Mouse (Mus musculus): ENCODE measurements around the gene Msi1. TPM values are rescaled to one million over a fixed set of nuclear protein-coding genes. Genes with fewer than 3 reads are reported as not detected.

Gene Msi1
- total and polyA plus RNA-seq, 3 experiments, result 3.5 to 5.7 TPM; not detected in 1

DNA sequence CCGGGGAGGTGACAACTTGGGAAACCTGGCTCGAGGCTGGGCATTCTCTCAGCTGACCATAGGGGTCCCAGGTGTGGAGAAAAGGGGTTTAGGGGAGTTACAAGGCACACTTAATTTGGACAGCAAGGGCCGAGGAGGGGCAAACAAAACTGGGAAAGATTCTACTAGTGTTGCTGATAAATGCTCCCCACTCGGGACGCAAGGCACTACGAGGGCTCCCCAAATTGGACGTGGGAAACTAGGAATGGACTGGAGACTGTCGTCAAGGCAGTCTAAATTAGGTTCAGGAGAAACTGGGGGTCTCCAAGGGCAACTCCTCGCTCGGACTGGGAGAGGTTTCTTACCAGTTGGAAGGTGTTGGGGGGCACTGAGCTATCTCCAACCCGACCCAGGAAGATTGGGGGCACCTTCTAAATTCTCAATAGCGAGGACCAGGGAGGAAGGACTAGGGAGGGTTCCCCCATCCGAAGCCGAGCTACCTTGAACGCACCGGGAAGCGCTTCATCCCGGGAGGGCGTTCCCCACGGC lies 504 bp upstream of the Msi1 start:
- H3K36me3 ChIP-seq (ENCODE audit: control insufficient read depth in 1 of 2, insufficient read depth in 2 of 2, low read length in 2 of 2), result peaks cover 0 to 8% of the 10 kb centered on the region in 2 experiments; a peak in 2 of 4 replicates
- DNase-seq (ENCODE audit: low read depth, low spot score), result no peak
- no peak overlapping the region for H3K4me3 ChIP-seq (ENCODE audit: control insufficient read depth in 1 of 2, insufficient read depth in 1 of 2, low read depth in 2 of 2, low read length in 2 of 2)
- H3K9me3 ChIP-seq (replicated peaks; ENCODE audit: insufficient read depth, low read length), result no peaks in the 10 kb centered on the region
- H3K27me3 ChIP-seq (ENCODE audit: control insufficient read depth in 1 of 2, insufficient read depth in 2 of 2, low read length in 2 of 2), result no peaks in the 10 kb centered on the region
- H3K27ac ChIP-seq (ENCODE audit: control insufficient read depth, low read depth, low read length), result no peak overlapping the region
- TF ChIP-seq ELF1 (IDR thresholded peaks at IDR 0.05; ENCODE audit: low read depth, low read length) (no peak), POLR2AphosphoS5 (IDR thresholded peaks at IDR 0.05; ENCODE audit: borderline replicate concordance, low read depth, low read length) (no peak), NELFE (IDR thresholded peaks at IDR 0.05; ENCODE audit: low read depth, low read length) (no peak), TBP (IDR thresholded peaks at IDR 0.05; ENCODE audit: low read depth, low read length) (no peak), MAFK (IDR thresholded peaks at IDR 0.05; ENCODE audit: borderline replicate concordance, low read depth, low read length) (no peak), E2F4 (IDR thresholded peaks at IDR 0.05; ENCODE audit: borderline replicate concordance, low read depth, low read length) (no peak), MYB (IDR thresholded peaks at IDR 0.05; ENCODE audit: low read depth, low read length) (no peak), EP300 (IDR thresholded peaks at IDR 0.05; ENCODE audit: low read depth in 1 of 2, low read length in 2 of 2) (no peak), RAD21 (IDR thresholded peaks at IDR 0.05; ENCODE audit: low read depth, low read length) (no peak), GATA1 (IDR thresholded peaks at IDR 0.05; ENCODE audit: low read depth, low read length) (no peak), ETS1 (IDR thresholded peaks at IDR 0.05; ENCODE audit: low read depth, low read length) (no peak)
- peaks cover 8 to 11% of the 10 kb centered on the region in 2 experiments; a peak in 3 of 4 replicates for H3K4me1 ChIP-seq (ENCODE audit: control insufficient read depth in 1 of 2, insufficient read depth in 2 of 2, low read length in 2 of 2)
- H3K79me2 ChIP-seq (ENCODE audit: control insufficient read depth, insufficient read depth, low read length, poor library complexity), result no peaks in the 10 kb centered on the region
- no peak overlapping the region for H3K9ac ChIP-seq (ENCODE audit: control insufficient read depth, low read depth, low read length, poor library complexity, severe bottlenecking)

DNA sequence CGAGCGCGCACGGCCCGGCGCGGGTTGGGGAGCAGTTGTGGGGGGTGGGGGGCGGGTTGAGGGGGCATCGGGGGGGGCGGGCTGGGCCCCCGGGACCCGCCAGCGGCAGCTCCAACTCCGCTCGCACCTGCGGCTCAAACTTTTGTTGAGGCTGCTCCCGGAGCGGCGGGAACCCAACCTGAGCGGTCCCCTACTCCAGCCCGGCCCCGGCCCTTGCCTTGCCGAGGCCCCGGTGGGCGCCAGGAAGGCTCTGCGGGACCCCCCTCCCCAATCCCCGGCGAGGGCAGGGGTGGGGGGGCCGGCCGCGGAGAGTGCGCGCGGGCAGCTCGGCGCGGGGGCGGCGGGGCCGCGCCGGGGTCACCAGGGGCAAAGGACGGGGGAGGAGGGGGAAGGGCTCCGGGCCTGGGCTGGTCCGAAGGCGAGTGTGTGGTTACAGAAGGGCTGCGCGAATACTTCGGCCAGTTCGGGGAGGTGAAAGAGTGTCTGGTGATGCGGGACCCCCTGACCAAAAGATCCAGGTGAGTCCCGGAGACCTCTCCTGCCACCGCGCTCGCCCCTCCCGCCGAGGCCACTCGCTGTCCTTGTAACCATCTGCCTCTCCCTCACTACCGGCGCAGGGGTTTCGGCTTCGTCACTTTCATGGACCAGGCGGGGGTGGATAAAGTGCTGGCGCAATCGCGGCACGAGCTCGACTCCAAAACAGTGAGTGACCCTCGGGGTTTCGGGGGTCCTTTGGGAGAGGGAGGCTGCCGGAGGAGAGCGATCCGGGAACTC lies 975 bp downstream of the Msi1 start:
- DNase-seq (ENCODE audit: low read depth, low spot score), result no peak
- Histone ChIP-seq H3K4me3 (ENCODE audit: control insufficient read depth in 1 of 2, insufficient read depth in 1 of 2, low read depth in 2 of 2, low read length in 2 of 2) (no peak overlapping the region), H3K4me1 (ENCODE audit: control insufficient read depth in 1 of 2, insufficient read depth in 2 of 2, low read length in 2 of 2) (peaks cover 8 to 11% of the 10 kb centered on the region in 2 experiments; a peak in 3 of 4 replicates), H3K9me3 (replicated peaks; ENCODE audit: insufficient read depth, low read length) (no peaks in the 10 kb centered on the region), H3K27me3 (ENCODE audit: control insufficient read depth in 1 of 2, insufficient read depth in 2 of 2, low read length in 2 of 2) (no peaks in the 10 kb centered on the region), H3K36me3 (ENCODE audit: control insufficient read depth in 1 of 2, insufficient read depth in 2 of 2, low read length in 2 of 2) (peaks cover 0 to 8% of the 10 kb centered on the region in 2 experiments; a peak in 2 of 4 replicates), H3K9ac (ENCODE audit: control insufficient read depth, low read depth, low read length, poor library complexity, severe bottlenecking) (no peak overlapping the region), H3K27ac (ENCODE audit: control insufficient read depth, low read depth, low read length) (no peak overlapping the region), H3K79me2 (ENCODE audit: control insufficient read depth, insufficient read depth, low read length, poor library complexity) (no peaks in the 10 kb centered on the region)
- TF ChIP-seq MEF2A (IDR thresholded peaks at IDR 0.05; ENCODE audit: extremely low read depth, insufficient replicate concordance, low read depth, low read length, poor library complexity, severe bottlenecking) (no peak), ZC3H11A (IDR thresholded peaks at IDR 0.05; ENCODE audit: low read depth, low read length) (no peak), RCOR1 (IDR thresholded peaks at IDR 0.05; ENCODE audit: low read depth, low read length) (no peak), ZNF384 (IDR thresholded peaks at IDR 0.05; ENCODE audit: low read depth, low read length) (no peak), ZMIZ1 (IDR thresholded peaks at IDR 0.05; ENCODE audit: low read depth, low read length) (no peak), TCF12 (IDR thresholded peaks at IDR 0.05; ENCODE audit: low read depth, low read length) (no peak), MAFK (IDR thresholded peaks at IDR 0.05; ENCODE audit: borderline replicate concordance, low read depth, low read length) (no peak), GABPA (IDR thresholded peaks at IDR 0.05; ENCODE audit: low read depth, low read length) (no peak), JUND (IDR thresholded peaks at IDR 0.05; ENCODE audit: low read depth, low read length) (no peak), RAD21 (IDR thresholded peaks at IDR 0.05; ENCODE audit: low read depth, low read length) (no peak), E2F4 (IDR thresholded peaks at IDR 0.05; ENCODE audit: borderline replicate concordance, low read depth, low read length) (no peak)

All from MEL (cell line).